ENCODE assay signal across 20 mouse cellular contexts in the genomic region with DNA sequence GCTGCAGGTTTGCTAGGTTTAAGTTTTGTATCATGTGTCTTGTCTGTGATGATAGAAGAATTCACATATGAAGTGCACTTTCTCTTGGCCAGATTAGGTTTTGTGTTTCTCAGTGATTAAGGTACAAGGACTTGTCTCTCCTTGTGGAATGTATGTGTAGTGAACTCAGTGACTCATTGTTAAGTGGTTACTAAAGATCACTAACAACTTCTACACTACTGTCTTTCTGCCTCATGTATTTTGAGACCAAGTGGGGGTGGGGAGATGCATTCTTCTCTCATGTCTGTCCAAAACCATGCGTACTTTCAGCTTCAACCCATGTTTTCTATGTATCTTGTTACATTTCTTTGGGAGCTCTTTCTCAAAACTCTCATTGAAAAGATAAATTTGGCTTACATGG.
"Had no signal": no experiment of that assay in that cellular context is flagged by ENCODE, and none has a peak within 500 bp of the region (broad histone marks: within the 10 kb centered on the region; RNA-seq: fewer than 3 reads in every experiment).

No protein-coding gene starts in this region.

- H3K27ac ChIP-seq: heart, embryonic 10.5 days; hindbrain, embryonic 13.5 days; hindbrain, embryonic 15.5 days; hindbrain, postnatal 0 days; kidney, embryonic 15.5 days; limb, embryonic 13.5 days; limb, embryonic 15.5 days; liver, embryonic 12.5 days; liver, embryonic 14.5 days had no signal

- H3K4me3 ChIP-seq: heart, embryonic 10.5 days; heart, embryonic 12.5 days; hindbrain, embryonic 13.5 days; hindbrain, embryonic 15.5 days; kidney, embryonic 15.5 days; limb, embryonic 13.5 days; limb, embryonic 15.5 days; liver, embryonic 12.5 days had no signal

- H3K9me3 ChIP-seq: heart, embryonic 10.5 days; heart, embryonic 12.5 days; hindbrain, embryonic 13.5 days; hindbrain, embryonic 15.5 days; kidney, embryonic 15.5 days; limb, embryonic 13.5 days; limb, embryonic 15.5 days; liver, embryonic 12.5 days had no signal

- ATAC-seq: hindbrain, postnatal 0 days; intestine, embryonic 16.5 days; liver, embryonic 12.5 days had no signal

- H3K4me1 ChIP-seq: hindbrain, embryonic 13.5 days; hindbrain, embryonic 15.5 days; kidney, embryonic 15.5 days; limb, embryonic 15.5 days had no signal

- DNase-seq: gastrocnemius, postnatal 14 days; gastrocnemius, postnatal 36 days; heart, adult 18-20 months; heart, postnatal 10 days; kidney, adult 18-20 months; kidney, postnatal 10 days; layer of hippocampus, adult 9-11 months; layer of hippocampus, postnatal 36 days; left cerebral cortex, postnatal 4 days had no signal

- H3K9ac ChIP-seq: heart, embryonic 12.5 days; hindbrain, embryonic 13.5 days; hindbrain, embryonic 15.5 days; kidney, embryonic 15.5 days; limb, embryonic 13.5 days; limb, embryonic 15.5 days; liver, embryonic 12.5 days; liver, embryonic 14.5 days had no signal

- H3K27me3 ChIP-seq: heart, embryonic 12.5 days; hindbrain, embryonic 13.5 days; hindbrain, embryonic 15.5 days; kidney, embryonic 15.5 days; limb, embryonic 13.5 days; limb, embryonic 15.5 days; liver, embryonic 12.5 days had no signal

- H3K4me2 ChIP-seq: heart, embryonic 12.5 days; hindbrain, embryonic 13.5 days; hindbrain, embryonic 15.5 days; kidney, embryonic 15.5 days; limb, embryonic 13.5 days; limb, embryonic 15.5 days; liver, embryonic 12.5 days had no signal
